8 mouse cellular contexts compared by ENCODE assay signal in the genomic region with DNA sequence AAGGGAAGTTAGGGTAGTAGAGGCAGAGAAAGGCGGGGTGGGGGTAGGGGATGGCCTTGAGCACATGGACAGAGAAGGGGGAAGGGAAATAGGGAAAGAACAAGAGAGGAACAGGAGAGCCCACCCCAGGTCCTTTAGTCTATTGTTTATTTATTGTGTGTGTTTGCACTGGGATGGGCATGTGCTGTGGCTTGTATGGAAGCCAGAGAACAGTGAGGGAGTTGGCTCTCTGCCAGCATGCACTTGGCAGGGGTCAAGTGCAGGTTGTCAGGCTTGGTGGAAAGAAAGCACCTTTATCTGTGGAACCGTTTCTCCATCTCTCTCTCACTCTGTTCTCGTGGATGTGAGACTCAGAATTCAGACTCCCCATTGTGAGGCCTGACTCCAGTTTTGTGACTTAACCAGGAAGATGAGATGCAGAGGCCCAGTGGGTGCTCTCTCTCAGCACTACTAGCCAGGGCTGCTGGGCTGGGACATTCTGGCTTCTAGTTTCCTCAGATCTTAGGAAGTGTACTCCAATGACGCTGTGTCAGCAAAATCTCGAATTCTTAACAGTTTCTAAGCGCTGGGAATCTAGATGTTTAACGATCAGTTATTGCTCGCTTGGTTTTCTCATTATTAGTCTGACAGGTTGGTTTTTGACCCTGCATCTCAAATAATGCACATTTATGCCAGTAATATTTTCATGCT. TPM values are rescaled to one million over a fixed set of nuclear protein-coding genes. Genes with fewer than 3 reads are reported as not detected.
DNase-seq lines count a peak whose midpoint lies in the region; ATAC-seq lines count a peak whose summit lies in the region.

No protein-coding gene starts in this region.

- no peak for DNase-seq in forebrain, embryonic 10.5 days (ENCODE audit: extremely low spot score, low spot score)
- peak; percentile 43 for DNase-seq in CD4-positive, CD25-positive, alpha-beta regulatory T cell, adult 2 months (ENCODE audit: low read depth, low spot score)
- peak; percentile 50 to 60 for DNase-seq in cerebellum, postnatal 36 days
- peak; percentile 55 to 67 for DNase-seq in kidney, postnatal 4 days
- peak; percentile 27 for DNase-seq in retina, embryonic 14.5 days (ENCODE audit: low spot score)
- no peak for DNase-seq in layer of hippocampus, postnatal 14 days (ENCODE audit: low spot score in 2 of 2)
- DNase-seq in left cerebral cortex, adult 18-20 months (ENCODE audit: low spot score in 2 of 2) = no peak

- H3K4me3 ChIP-seq in forebrain, embryonic 13.5 days = no peak overlapping the region
- H3K4me3 ChIP-seq in forebrain, embryonic 10.5 days = no peak overlapping the region

- no peaks in the 10 kb centered on the region for H3K9me3 ChIP-seq in forebrain, embryonic 13.5 days (replicated peaks)
- no peaks in the 10 kb centered on the region for H3K9me3 ChIP-seq in forebrain, embryonic 10.5 days

- peaks cover 17% of the 10 kb centered on the region for H3K4me1 ChIP-seq in forebrain, embryonic 13.5 days
- H3K4me1 ChIP-seq in forebrain, embryonic 10.5 days = peaks cover 26% of the 10 kb centered on the region

- H3K4me2 ChIP-seq in forebrain, embryonic 13.5 days = no peak overlapping the region

- ATAC-seq in forebrain, embryonic 13.5 days = peak; percentile 50; the same call in 1 of the 2 replicates

- no peaks in the 10 kb centered on the region for H3K27me3 ChIP-seq in forebrain, embryonic 13.5 days
- H3K27me3 ChIP-seq in forebrain, embryonic 10.5 days (ENCODE audit: poor library complexity, severe bottlenecking) = no peaks in the 10 kb centered on the region

- H3K27ac ChIP-seq in forebrain, embryonic 13.5 days = no peak overlapping the region
- H3K27ac ChIP-seq in forebrain, embryonic 10.5 days = no peak overlapping the region

- 51% methylated on average over 8 of the region's 8 CpGs for WGBS in forebrain, embryonic 13.5 days
- WGBS in forebrain, embryonic 10.5 days = 77% methylated on average over 8 of the region's 8 CpGs

- H3K36me3 ChIP-seq in forebrain, embryonic 13.5 days (ENCODE audit: poor library complexity, severe bottlenecking) = no peaks in the 10 kb centered on the region
- H3K36me3 ChIP-seq in forebrain, embryonic 10.5 days (replicated peaks) = peaks cover 21% of the 10 kb centered on the region

- H3K9ac ChIP-seq in forebrain, embryonic 13.5 days = no peak overlapping the region

RNA-seq across cellular contexts. Expression of a gene that starts 36.2 kb away (rescaled TPM):
- 1.6 and 2.8 TPM in 2 replicates for polyA plus RNA-seq in forebrain, embryonic 13.5 days (2015; fragmentation: Nextera tagmentation; extraction: Ambion mirVana)
- polyA plus RNA-seq in forebrain, embryonic 10.5 days (2016; fragmentation: Nextera tagmentation; extraction: Ambion mirVana) = 2.6 and 3.7 TPM in 2 replicates
- 1 to 10 TPM; 7.1 to 7.3 TPM for total RNA-seq in layer of hippocampus, postnatal 14 days (2021)
- 1 to 10 TPM; 3.4 to 3.7 TPM for total RNA-seq in left cerebral cortex, adult 18-20 months (2021)

Comparison
In these comparisons a context has a peak if more than half of its experiments do, and no peak if none do; other contexts are left out.
1. DNase-seq: peak in CD4-positive, CD25-positive, alpha-beta regulatory T cell, adult 2 months (single experiment), cerebellum, postnatal 36 days (2 of 2), kidney, postnatal 4 days (2 of 2) and retina, embryonic 14.5 days (single experiment); none in forebrain, embryonic 10.5 days (single experiment), layer of hippocampus, postnatal 14 days (0 of 2) and left cerebral cortex, adult 18-20 months (0 of 2).